Comparison of ENCODE assay signal across 8 mouse cellular contexts in the genomic region with DNA sequence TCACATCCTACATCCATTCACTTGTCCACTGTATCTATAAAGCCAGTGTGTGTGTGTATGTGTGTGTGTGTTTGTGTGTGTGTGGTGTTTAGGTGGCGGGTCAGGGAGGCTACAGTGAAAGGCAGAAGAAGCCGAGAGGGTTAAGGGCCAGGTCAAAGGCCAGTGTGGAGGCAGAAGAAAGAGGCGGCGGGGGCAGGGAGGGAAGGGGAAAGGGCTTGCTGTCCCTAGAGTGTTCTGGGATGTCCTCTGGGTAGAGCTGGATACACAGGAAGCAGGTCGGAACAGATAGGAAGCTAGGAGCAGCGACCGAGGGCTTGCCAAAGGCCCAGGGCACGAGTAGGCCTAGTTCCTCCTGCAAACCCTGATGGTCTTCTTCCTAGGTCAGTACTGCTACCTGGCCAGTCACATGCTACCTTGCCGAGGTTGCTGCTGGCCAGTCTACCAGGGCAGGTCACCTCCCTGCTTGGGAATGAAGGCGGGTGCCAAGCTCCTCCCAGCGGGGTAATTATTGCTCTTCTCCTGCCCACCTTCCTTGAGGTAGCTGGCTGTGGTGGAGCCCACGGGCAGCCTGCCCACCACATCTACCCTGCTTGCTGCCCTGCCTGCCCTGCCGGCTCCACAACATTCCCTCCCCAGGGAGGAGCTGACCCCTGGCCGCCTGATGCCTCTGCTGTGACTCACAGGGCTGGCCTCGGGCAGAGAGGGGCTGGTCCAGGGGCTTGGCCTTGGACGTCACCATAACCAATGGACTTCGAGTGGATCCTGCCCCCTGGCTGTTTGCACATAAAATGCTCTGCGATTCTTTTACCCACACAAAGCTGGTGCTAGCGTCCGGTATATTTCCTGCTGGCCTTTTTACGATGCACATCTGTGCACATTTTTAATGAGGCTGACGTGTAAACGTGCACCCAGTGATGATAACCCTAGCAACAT. TPM values are rescaled to one million over a fixed set of nuclear protein-coding genes. Genes with fewer than 3 reads are reported as not detected.
A peak's percentile ranks its signal among the peaks of the same experiment; 100 is the strongest.
DNase-seq lines count a peak whose midpoint lies in the region; ATAC-seq and TF ChIP-seq lines count a peak whose summit lies in the region.

No protein-coding gene starts in this region.

- no peak for ATAC-seq in hindbrain, embryonic 13.5 days (ENCODE audit: low FRiP score)

- H3K9me3 ChIP-seq in hindbrain, embryonic 13.5 days = no peaks in the 10 kb centered on the region

- H3K9ac ChIP-seq in hindbrain, embryonic 13.5 days = peak overlapping the region; percentile 43

- no peak overlapping the region for H3K4me3 ChIP-seq in bone marrow, adult 2 months (replicated peaks; ENCODE audit: control insufficient read depth, low read depth, low read length)
- peak overlapping the region; percentile 54 for H3K4me3 ChIP-seq in gastrocnemius, adult 2 months
- H3K4me3 ChIP-seq in hindbrain, embryonic 13.5 days = no peak overlapping the region

- H3K4me1 ChIP-seq in bone marrow, adult 2 months (ENCODE audit: control insufficient read depth, insufficient read depth, low read length) = peaks cover 25% of the 10 kb centered on the region
- H3K4me1 ChIP-seq in hindbrain, embryonic 13.5 days (replicated peaks) = peaks cover 58% of the 10 kb centered on the region

- peak; percentile 96 for DNase-seq in 3134 (ENCODE audit: extremely low read depth, insufficient read length, low spot score)
- peak; percentile 90 for DNase-seq in gastrocnemius, adult 2 months
- DNase-seq in layer of hippocampus, postnatal 36 days = peak; percentile 29 to 45
- DNase-seq in lung, postnatal 25 days (ENCODE audit: low spot score) = peak; percentile 95
- DNase-seq in retina, embryonic 14.5 days (ENCODE audit: low spot score) = peak; percentile 68
- no peak for DNase-seq in thymus, postnatal 36 days

- peak overlapping the region; percentile 14; the same call in 1 of the 2 replicates for H3K4me2 ChIP-seq in hindbrain, embryonic 13.5 days

- intact Hi-C loops in gastrocnemius, adult 2 months (cut with DNase I) = loop anchor here (5.0 kb wide), 2 partner anchors 61 to 84 kb away; a partner anchor contains a TSS

- 0 out of 2 replicates have a peak, but pooled peaks cover 22% of the 10 kb centered on the region for H3K27me3 ChIP-seq in hindbrain, embryonic 13.5 days

- no peaks in the 10 kb centered on the region for H3K36me3 ChIP-seq in hindbrain, embryonic 13.5 days

- TF ChIP-seq POLR2A in bone marrow, adult 2 months (IDR thresholded peaks at IDR 0.05; ENCODE audit: borderline replicate concordance, control insufficient read depth, low read depth, low read length) = no peak

- H3K27ac ChIP-seq in bone marrow, adult 2 months (ENCODE audit: control insufficient read depth, insufficient read depth, low read depth, low read length, poor library complexity) = peak overlapping the region; percentile 38; the same call in 1 of the 2 replicates
- H3K27ac ChIP-seq in gastrocnemius, adult 2 months = peak overlapping the region; percentile 94
- H3K27ac ChIP-seq in hindbrain, embryonic 13.5 days = peak overlapping the region; percentile 45

- TF ChIP-seq CTCF in bone marrow, adult 2 months (IDR thresholded peaks at IDR 0.05; ENCODE audit: control insufficient read depth, insufficient read depth, low read length) = peak; percentile 27; the same call in 1 of the 2 replicates
- TF ChIP-seq CTCF in gastrocnemius, adult 2 months (IDR thresholded peaks at IDR 0.05) = peak; percentile 64

- WGBS in bone marrow, adult 2 months = 27% methylated on average over 23 of the region's 23 CpGs
- 25% methylated on average over 23 of the region's 23 CpGs for WGBS in hindbrain, embryonic 13.5 days

RNA-seq across cellular contexts. Expression of a gene that starts 40.2 kb away (rescaled TPM):
- 7.3 and 18.8 TPM in 2 replicates for polyA plus RNA-seq in bone marrow, adult 2 months (2011; ENCODE audit: insufficient read depth, insufficient read length, low replicate concordance, missing spikeins)
- total RNA-seq in gastrocnemius, adult 2 months (2021) = 1 to 10 TPM; 2.1 to 2.2 TPM
- polyA plus RNA-seq in hindbrain, embryonic 13.5 days (2015; fragmentation: Nextera tagmentation; extraction: Ambion mirVana) = 14.1 and 15.8 TPM in 2 replicates
- total RNA-seq in layer of hippocampus, postnatal 36 days (2021) = 10 to 100 TPM; 57.3 to 59.4 TPM

Comparison
In these comparisons a context has a peak if more than half of its experiments do, and no peak if none do; other contexts are left out.
1. DNase-seq: peak in 3134 (single experiment), gastrocnemius, adult 2 months (single experiment), layer of hippocampus, postnatal 36 days (2 of 2), lung, postnatal 25 days (single experiment) and retina, embryonic 14.5 days (single experiment); none in thymus, postnatal 36 days (0 of 2).
2. H3K27ac ChIP-seq: peak in every context shown above with its lines; median percentile 94 in gastrocnemius, adult 2 months; 45 in hindbrain, embryonic 13.5 days; 38 in bone marrow, adult 2 months.
3. RNA of a gene that starts 40.2 kb away (total RNA-seq): 57.3 to 59.4 TPM in layer of hippocampus, postnatal 36 days; 2.1 to 2.2 TPM in gastrocnemius, adult 2 months; every median in the first group is over 10 times any median in the second.